Mouse (Mus musculus) heart, adult 2 months (tissue): ENCODE data around the gene Far1.

Experiments
- CTCF ChIP-seq: fragments of 200-600 bp; IDR thresholded peaks from 2 replicates; pipeline ENCODE4 v1.8.1; 2022; ENCODE audit warnings: antibody characterized with exemption, mild to moderate bottlenecking, moderate library complexity
- POLR2A ChIP-seq: fragments of 200-500 bp; IDR thresholded peaks from 2 replicates; pipeline ENCODE4 v1.6.1; 2011; ENCODE audit warnings: mild to moderate bottlenecking, low read depth, low read length, control low read depth; ENCODE audit not compliant: insufficient read depth

- TF ChIP-seq POLR2A (no peak), CTCF (no peak)
Measured at GRCm38 (mm10) chr7:113518961-113519360, 5.3 kb downstream of the Far1 start.
